Mouse (Mus musculus): ENCODE results near the gene Dag1. TPM values are rescaled to one million over a fixed set of nuclear protein-coding genes. Genes with fewer than 3 reads are reported as not detected.
"Not testable (repeated sequence)": the region's sequence is repeated elsewhere in the genome, so short reads cannot be mapped to it uniquely, and the experiment has no call there.

Gene Dag1
- polyA plus RNA-seq, 1 experiment from 2014 or later = 86.6 TPM

DNA sequence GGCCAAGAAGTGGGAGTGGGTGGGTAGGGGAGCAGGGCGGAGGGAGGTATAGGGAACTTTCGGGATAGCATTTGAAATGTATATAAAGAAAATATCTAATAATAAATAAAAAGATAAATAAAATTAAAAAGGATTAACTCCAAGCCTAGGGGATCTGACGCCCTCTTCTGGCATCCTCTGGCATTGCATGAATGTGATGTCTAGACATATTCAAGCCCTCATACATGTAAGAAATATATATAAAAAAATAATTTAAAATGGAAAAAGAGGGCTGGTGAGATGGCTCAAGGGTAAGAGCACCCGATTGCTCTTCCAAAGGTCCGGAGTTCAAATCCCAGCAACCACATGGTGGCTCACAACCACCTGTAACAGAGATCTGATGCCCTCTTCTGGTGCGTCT lies 67.5 kb downstream of the Dag1 start:
- not testable (repeated sequence) for H3K36me3 ChIP-seq; H3K9me3 ChIP-seq; ATAC-seq (ENCODE audit: insufficient number of reproducible peaks, low FRiP score, low TSS enrichment, low read depth); H3K4me2 ChIP-seq; H3K9ac ChIP-seq; H3K27me3 ChIP-seq; H3K4me3 ChIP-seq; H3K27ac ChIP-seq
- WGBS = 74% methylated on average over 6 of the region's 6 CpGs
- peaks cover 21% of the 10 kb centered on the region for H3K4me1 ChIP-seq

DNA sequence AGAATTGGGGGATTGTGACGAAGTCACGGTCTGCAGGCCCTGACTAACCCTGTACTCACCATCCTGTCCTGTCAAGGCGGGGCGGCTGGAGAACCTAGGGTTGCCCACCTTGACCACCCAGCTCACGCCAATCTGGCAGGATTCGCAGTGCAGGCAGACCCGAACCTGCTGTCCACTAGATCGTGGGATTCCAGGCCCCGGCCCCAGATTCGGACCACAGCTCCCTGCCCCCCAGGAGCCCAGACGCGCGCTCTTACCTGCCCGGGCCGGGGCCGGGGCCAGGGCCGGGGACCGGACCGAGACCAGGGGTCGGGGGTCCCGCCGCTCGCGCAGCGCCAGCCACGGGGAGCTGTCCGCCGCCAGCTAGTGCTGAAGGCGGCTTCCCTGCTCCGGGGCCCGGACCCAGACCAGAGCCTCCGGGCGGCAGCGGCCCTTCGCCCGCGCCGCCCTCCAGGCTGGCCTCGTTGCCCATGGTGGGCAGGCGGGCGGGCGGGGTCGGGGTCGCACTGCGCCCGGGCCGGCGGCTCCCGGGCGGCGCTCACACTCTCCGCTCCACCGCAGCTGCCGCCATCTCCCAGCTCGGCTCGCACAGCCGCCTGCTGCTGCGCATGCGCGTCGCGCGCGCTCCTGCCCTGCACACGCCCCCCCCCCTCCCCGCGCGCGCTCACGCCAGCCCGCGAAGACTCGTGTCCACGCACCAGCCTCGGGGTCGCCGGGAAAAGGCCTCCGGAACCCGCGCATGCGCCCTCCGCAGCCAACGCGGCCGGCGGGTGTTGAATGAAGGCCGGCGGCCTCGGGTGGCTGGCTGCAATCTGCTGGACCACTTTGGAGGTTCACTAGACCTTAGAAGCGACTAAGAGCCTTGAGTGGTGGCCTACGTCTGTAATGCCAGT lies 73.7 kb downstream of the Dag1 start, which contains the start of gene Bsn:
Gene Bsn, minus strand, starts transcription at position 598 of the 893 bp plus-strand sequence.
- H3K4me3 ChIP-seq = peak within 1 kb of the TSS; percentile 61
- no peak for ATAC-seq (ENCODE audit: insufficient number of reproducible peaks, low FRiP score, low TSS enrichment, low read depth)

DNA sequence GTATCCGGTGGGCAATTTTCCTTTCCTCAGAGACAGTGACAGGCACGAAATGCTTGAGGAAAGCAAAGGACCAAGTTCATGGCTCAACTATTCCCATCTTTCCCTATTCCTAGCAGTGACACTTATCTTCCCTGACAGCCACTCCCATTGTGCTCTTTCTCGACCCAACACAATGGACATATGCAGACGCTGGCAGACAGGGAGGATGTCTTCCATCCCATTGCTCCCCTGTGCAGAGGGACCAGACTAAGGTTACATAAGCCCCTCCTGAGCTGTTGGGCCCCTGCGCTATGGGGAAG lies 74.3 kb downstream of the Dag1 start:
- no peak for ATAC-seq (ENCODE audit: insufficient number of reproducible peaks, low FRiP score, low TSS enrichment, low read depth)
- H3K4me3 ChIP-seq = peak overlapping the region; percentile 61; the same call in 1 of the 2 replicates
- no peak overlapping the region for H3K9ac ChIP-seq
- no peaks in the 10 kb centered on the region for H3K9me3 ChIP-seq
- peaks cover 11% of the 10 kb centered on the region for H3K4me1 ChIP-seq
- peaks cover 42% of the 10 kb centered on the region for H3K27me3 ChIP-seq
- no peaks in the 10 kb centered on the region for H3K36me3 ChIP-seq
- H3K27ac ChIP-seq = no peak overlapping the region
- 46% methylated on average over 5 of the region's 5 CpGs for WGBS
- H3K4me2 ChIP-seq = peak overlapping the region; percentile 97

More for the DNA sequence above, 73.7 kb downstream of the Dag1 start, which contains the start of gene Bsn:
- Histone ChIP-seq H3K4me1 (peaks cover 11% of the 10 kb centered on the region), H3K27ac (no peak within 1 kb of the TSS), H3K36me3 (no peaks in the 10 kb centered on the region), H3K9ac (no peak within 1 kb of the TSS), H3K4me2 (peak within 1 kb of the TSS; percentile 97), H3K27me3 (peaks cover 42% of the 10 kb centered on the region), H3K9me3 (no peaks in the 10 kb centered on the region)
- WGBS = 1% methylated on average over 85 of the region's 91 CpGs

DNA sequence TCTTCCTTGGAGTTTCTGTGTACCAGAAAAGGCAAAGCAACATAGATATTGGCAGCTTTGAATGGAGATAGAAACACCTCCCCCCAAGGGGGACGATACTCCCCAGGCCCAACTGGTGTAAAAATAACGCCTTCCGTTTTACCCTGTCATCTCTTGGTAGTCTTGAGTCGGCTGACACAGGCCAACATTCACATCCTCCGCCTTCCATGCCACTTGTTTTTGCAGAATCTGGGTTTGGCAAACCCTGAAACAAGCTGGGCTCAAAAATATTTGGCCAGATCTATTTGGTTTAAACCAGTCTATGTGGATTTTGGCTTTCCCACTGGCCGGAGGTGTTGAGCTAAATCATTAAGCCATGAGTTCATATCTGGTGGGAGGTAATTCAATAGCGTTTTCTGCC lies 74.7 kb downstream of the Dag1 start:
- no peak for ATAC-seq (ENCODE audit: insufficient number of reproducible peaks, low FRiP score, low TSS enrichment, low read depth)
- Histone ChIP-seq H3K4me3 (no peak overlapping the region), H3K4me1 (peaks cover 11% of the 10 kb centered on the region), H3K27ac (no peak overlapping the region), H3K4me2 (no peak overlapping the region), H3K9me3 (no peaks in the 10 kb centered on the region), H3K27me3 (peaks cover 42% of the 10 kb centered on the region), H3K36me3 (no peaks in the 10 kb centered on the region), H3K9ac (no peak overlapping the region)
- WGBS = 79% methylated on average over 7 of the region's 7 CpGs

DNA sequence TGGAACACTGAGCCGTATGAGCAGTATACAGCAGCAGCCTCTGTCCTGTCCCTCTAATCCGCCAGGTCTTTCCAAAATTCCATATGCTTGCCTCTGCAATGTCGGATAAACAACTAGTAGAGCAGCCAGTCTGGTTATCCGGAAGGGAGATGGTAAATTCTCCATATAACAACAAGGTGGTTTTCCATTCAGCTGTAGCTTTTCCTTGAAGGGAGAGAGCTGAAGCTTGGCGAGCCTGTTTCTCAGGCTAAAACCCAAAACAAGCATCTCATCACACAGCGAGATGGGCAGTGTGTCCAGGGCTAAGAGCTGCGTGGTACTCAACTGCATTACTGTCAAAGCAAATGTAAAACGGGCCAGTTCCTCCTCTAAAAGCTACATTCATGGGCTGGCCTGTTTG lies 75.2 kb downstream of the Dag1 start:
- Histone ChIP-seq H3K36me3 (no peaks in the 10 kb centered on the region), H3K4me3 (no peak overlapping the region), H3K27me3 (peaks cover 42% of the 10 kb centered on the region), H3K9ac (no peak overlapping the region), H3K4me2 (no peak overlapping the region), H3K9me3 (no peaks in the 10 kb centered on the region), H3K4me1 (peaks cover 11% of the 10 kb centered on the region), H3K27ac (no peak overlapping the region)
- no peak for ATAC-seq (ENCODE audit: insufficient number of reproducible peaks, low FRiP score, low TSS enrichment, low read depth)
- WGBS = 75% methylated on average over 8 of the region's 8 CpGs

DNA sequence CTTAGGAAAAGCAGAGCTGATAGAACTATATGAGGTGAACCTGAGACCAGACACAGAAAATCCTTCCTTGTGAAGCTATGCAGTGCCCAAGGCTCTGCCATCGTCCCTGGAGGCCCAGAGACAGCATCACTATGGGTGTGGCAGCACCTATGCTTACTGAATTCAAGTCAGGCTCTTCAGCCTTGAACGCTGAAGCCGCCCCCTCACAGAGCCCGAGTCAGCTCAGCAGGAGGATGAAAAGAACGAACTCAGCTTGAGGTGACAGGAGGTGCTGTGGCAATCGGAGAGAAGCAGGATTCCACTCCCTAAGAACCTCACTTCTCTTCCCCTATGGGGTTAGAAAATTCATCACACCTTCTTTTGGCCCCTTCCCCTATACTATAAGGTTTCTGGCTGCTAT lies 76.1 kb downstream of the Dag1 start:
- Histone ChIP-seq H3K4me3 (no peak overlapping the region), H3K4me2 (no peak overlapping the region), H3K27me3 (peaks cover 42% of the 10 kb centered on the region), H3K4me1 (peaks cover 11% of the 10 kb centered on the region), H3K9me3 (no peaks in the 10 kb centered on the region), H3K36me3 (no peaks in the 10 kb centered on the region), H3K9ac (no peak overlapping the region), H3K27ac (no peak overlapping the region)
- WGBS = 31% methylated on average over 6 of the region's 6 CpGs
- no peak for ATAC-seq (ENCODE audit: insufficient number of reproducible peaks, low FRiP score, low TSS enrichment, low read depth)

DNA sequence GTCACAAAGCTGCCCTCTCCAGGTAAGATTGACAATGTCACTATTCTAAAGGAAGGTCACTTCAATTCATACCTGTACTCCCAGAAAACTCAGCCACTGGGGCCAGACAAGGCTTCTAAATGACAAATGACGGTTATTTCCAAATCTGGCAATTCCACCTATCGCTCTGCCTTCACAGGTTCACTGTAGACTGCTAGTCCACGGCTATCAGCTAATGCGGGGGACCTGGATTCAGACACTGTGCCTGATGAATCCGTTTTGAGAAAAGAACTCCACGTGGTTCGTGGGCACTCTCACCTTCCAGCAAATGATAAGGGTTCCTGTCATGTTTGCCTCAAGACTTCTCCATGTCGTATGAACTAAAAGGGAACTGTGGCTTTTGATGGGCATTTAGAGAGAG lies 78.0 kb downstream of the Dag1 start:
- no peak for ATAC-seq (ENCODE audit: insufficient number of reproducible peaks, low FRiP score, low TSS enrichment, low read depth)
- Histone ChIP-seq H3K36me3 (no peaks in the 10 kb centered on the region), H3K27ac (no peak overlapping the region), H3K27me3 (peaks cover 36% of the 10 kb centered on the region), H3K9ac (no peak overlapping the region), H3K4me3 (no peak overlapping the region), H3K9me3 (no peaks in the 10 kb centered on the region), H3K4me2 (no peak overlapping the region), H3K4me1 (peaks cover 11% of the 10 kb centered on the region)
- WGBS = 81% methylated on average over 8 of the region's 8 CpGs

DNA sequence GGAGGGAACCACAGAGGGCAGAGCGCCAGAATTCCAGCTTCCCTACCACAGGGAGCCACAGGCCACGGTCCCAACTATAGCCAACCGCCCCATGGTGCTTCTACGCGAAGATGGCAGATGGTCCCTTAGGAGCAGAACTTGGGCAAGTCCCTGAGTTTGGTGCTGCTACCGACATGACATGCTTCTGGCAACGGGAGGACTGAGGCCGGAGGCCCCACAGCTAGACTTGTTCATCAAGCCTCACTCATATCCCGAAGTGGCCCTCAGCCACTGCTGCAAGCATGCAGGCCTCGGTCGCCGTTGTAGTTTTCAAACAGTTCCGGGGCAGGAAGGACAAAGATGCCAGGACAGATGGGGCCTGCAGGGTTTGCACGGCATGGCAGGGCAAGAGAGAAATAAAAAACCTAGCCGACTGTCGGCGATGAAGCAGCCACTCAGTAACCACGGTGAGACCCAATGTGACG lies 80.2 kb downstream of the Dag1 start:
- peaks cover 14% of the 10 kb centered on the region; the same call in 1 of the 2 replicates for H3K27me3 ChIP-seq
- H3K4me2 ChIP-seq = no peak overlapping the region
- no peak overlapping the region for H3K4me3 ChIP-seq
- no peaks in the 10 kb centered on the region for H3K36me3 ChIP-seq
- no peak for ATAC-seq (ENCODE audit: insufficient number of reproducible peaks, low FRiP score, low TSS enrichment, low read depth)
- no peaks in the 10 kb centered on the region for H3K4me1 ChIP-seq
- WGBS = 89% methylated on average over 19 of the region's 19 CpGs
- no peaks in the 10 kb centered on the region for H3K9me3 ChIP-seq
- no peak overlapping the region for H3K9ac ChIP-seq
- no peak overlapping the region for H3K27ac ChIP-seq

DNA sequence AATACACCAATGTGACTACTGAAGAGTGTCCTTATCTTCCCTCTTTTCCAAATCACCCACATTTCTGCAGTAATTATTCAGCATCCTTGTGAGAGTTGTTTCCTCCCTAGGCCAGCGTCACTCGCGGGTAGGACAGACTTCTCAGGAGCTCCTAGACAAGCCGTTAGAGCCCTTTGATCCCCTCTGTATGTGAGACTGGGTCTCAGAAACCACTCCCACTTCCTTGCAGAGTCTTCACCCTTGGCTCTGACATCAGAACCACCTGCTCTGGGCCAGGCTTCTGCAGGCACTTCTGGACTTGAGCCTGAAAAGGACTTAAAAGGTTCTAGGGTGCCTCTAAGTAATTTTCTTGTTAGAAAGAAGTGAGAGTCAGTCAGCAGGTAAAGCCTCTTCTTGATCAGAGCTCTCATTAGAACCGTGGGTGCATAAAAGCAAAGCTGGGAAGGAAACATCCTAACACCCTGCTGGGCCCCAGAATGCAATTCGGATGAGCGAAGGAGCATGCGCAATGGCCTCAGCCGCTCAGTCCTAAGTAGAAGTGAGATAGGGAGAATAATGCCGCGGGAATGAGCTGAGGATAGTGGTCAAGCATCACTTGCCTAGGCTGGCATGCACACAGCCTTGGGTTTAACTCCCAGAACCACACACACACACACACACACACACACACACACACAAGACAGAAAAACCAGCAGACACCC lies 80.8 kb downstream of the Dag1 start:
- Histone ChIP-seq H3K27me3 (peaks cover 8% of the 10 kb centered on the region; the same call in 1 of the 2 replicates), H3K4me1 (no peaks in the 10 kb centered on the region), H3K9ac (no peak overlapping the region), H3K4me2 (no peak overlapping the region), H3K27ac (no peak overlapping the region), H3K9me3 (no peaks in the 10 kb centered on the region), H3K36me3 (no peaks in the 10 kb centered on the region), H3K4me3 (no peak overlapping the region)
- ATAC-seq (ENCODE audit: insufficient number of reproducible peaks, low FRiP score, low TSS enrichment, low read depth) = no peak
- WGBS = 60% methylated on average over 11 of the region's 11 CpGs

DNA sequence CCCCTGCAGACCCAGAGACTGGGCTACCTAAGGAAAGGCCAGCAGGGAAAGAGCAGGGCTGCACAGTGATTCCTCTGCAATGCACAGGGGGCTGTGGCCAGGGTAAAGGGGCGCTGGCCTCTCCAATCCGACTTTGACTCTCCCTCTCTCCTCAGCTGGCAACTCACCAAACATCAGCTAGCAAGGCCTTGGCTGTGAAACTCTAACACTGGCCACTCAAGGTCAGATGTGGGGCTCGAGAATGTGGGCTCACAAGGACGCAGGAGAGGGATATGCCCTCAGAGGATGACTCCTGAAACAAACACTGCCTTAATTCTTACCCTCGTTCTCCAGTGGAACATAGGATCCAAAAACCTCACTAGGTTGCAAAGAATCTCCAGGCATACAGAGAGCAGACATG lies 85.4 kb downstream of the Dag1 start:
- WGBS = 67% methylated on average over 5 of the region's 5 CpGs
- H3K4me1 ChIP-seq = no peaks in the 10 kb centered on the region
- no peaks in the 10 kb centered on the region for H3K36me3 ChIP-seq
- H3K4me2 ChIP-seq = no peak overlapping the region
- H3K27me3 ChIP-seq = no peaks in the 10 kb centered on the region
- no peak overlapping the region for H3K4me3 ChIP-seq
- ATAC-seq (ENCODE audit: insufficient number of reproducible peaks, low FRiP score, low TSS enrichment, low read depth) = no peak
- no peak overlapping the region for H3K9ac ChIP-seq
- H3K9me3 ChIP-seq = no peaks in the 10 kb centered on the region
- no peak overlapping the region for H3K27ac ChIP-seq

DNA sequence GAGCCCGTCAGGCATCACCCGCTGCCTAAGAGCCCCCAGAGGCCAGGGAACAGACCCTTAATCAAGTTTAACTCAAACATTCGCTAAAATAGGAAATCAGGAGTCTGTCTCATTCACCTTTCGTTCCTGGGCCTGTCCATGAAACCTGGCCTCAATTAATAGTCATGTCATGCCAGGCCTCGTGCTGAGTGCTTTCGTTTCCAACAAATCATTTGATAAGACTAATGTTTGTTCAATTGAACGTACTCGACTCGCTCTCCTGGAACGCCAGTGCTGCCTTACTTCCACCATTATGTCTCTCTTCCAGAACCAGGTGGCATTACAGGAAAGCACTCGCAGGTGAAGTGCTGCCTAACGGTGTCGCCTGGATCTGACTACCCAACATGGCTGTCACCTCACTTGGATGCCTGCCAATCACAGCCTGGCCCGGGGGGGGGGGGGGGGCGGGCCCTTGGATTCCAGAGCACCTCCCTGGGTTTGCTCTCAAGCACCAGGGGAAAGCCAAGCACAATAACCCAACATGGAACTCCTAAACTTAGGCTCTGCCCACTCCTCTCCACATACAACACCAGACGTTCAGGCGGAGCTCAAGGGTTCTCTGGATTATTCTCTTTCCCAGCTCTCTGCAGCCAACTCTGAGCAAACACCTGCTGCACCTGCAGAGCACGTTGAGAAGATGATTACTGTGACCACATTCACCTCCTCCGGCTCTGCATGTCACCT lies 88.5 kb downstream of the Dag1 start:
- 70% methylated on average over 19 of the region's 19 CpGs for WGBS
- ATAC-seq (ENCODE audit: insufficient number of reproducible peaks, low FRiP score, low TSS enrichment, low read depth) = no peak
- Histone ChIP-seq H3K27me3 (no peaks in the 10 kb centered on the region), H3K36me3 (no peaks in the 10 kb centered on the region), H3K4me3 (no peak overlapping the region), H3K4me2 (no peak overlapping the region), H3K27ac (no peak overlapping the region), H3K9ac (no peak overlapping the region), H3K9me3 (no peaks in the 10 kb centered on the region), H3K4me1 (no peaks in the 10 kb centered on the region)
